In genomic region chr2:127069781-127070434, GRCm38 (mm10) we compare ENCODE assay signal across 7 mouse cellular contexts. TPM values are rescaled to one million over a fixed set of nuclear protein-coding genes. Genes with fewer than 3 reads are reported as not detected.
DNase-seq lines count a peak whose midpoint lies in the region; ATAC-seq and TF ChIP-seq lines count a peak whose summit lies in the region.

No protein-coding gene starts in this region.

- TF ChIP-seq EP300 in lung, postnatal 0 days (IDR thresholded peaks at IDR 0.05), result no peak

- WGBS in lung, postnatal 0 days, result 16% methylated on average over 11 of the region's 11 CpGs
- WGBS in embryonic facial prominence, embryonic 14.5 days, result 13% methylated on average over 11 of the region's 11 CpGs
- WGBS in intestine, embryonic 15.5 days, result 17% methylated on average over 11 of the region's 11 CpGs
- 13% methylated on average over 11 of the region's 11 CpGs for WGBS in neural tube, embryonic 12.5 days

- TF ChIP-seq CTCF in lung, postnatal 0 days (IDR thresholded peaks at IDR 0.05), result no peak

- H3K4me2 ChIP-seq in lung, postnatal 0 days (replicated peaks; ENCODE audit: low read depth, low read length), result peak overlapping the region; percentile 68
- peak overlapping the region; percentile 73 for H3K4me2 ChIP-seq in embryonic facial prominence, embryonic 14.5 days (ENCODE audit: low read depth, low read length)
- peak overlapping the region; percentile 69 for H3K4me2 ChIP-seq in intestine, embryonic 15.5 days (replicated peaks)
- peak overlapping the region; percentile 67 for H3K4me2 ChIP-seq in neural tube, embryonic 12.5 days (replicated peaks)

- H3K27me3 ChIP-seq in lung, postnatal 0 days (replicated peaks; ENCODE audit: insufficient read depth, low read length), result no peaks in the 10 kb centered on the region
- H3K27me3 ChIP-seq in embryonic facial prominence, embryonic 14.5 days (replicated peaks; ENCODE audit: control insufficient read depth, insufficient read depth, low read length), result no peaks in the 10 kb centered on the region
- H3K27me3 ChIP-seq in intestine, embryonic 15.5 days (replicated peaks), result no peaks in the 10 kb centered on the region
- H3K27me3 ChIP-seq in neural tube, embryonic 12.5 days (replicated peaks), result no peaks in the 10 kb centered on the region

- H3K36me3 ChIP-seq in lung, postnatal 0 days (ENCODE audit: insufficient read depth, low read length), result 0 out of 2 replicates have a peak, but pooled peaks cover 3% of the 10 kb centered on the region
- peaks cover 15% of the 10 kb centered on the region; the same call in 1 of the 2 replicates for H3K36me3 ChIP-seq in embryonic facial prominence, embryonic 14.5 days (ENCODE audit: control insufficient read depth, insufficient read depth, low read length)
- H3K36me3 ChIP-seq in intestine, embryonic 15.5 days, result no peaks in the 10 kb centered on the region; the same call in 1 of the 2 replicates
- peaks cover 11% of the 10 kb centered on the region; the same call in 1 of the 2 replicates for H3K36me3 ChIP-seq in neural tube, embryonic 12.5 days

- no peak for DNase-seq in lung, postnatal 0 days (ENCODE audit: low spot score)
- DNase-seq in lung, postnatal 14 days, result no peak
- no peak for DNase-seq in embryonic facial prominence, embryonic 14.5 days (ENCODE audit: low spot score)
- DNase-seq in cerebellum, adult 11 months, result no peak
- DNase-seq in urinary bladder, adult 18-20 months (ENCODE audit: low spot score in 2 of 2), result no peak

- no peak overlapping the region for H3K9ac ChIP-seq in lung, postnatal 0 days (replicated peaks; ENCODE audit: low read depth)
- H3K9ac ChIP-seq in embryonic facial prominence, embryonic 14.5 days (ENCODE audit: low read depth, low read length), result peak overlapping the region; percentile 80
- peak overlapping the region; percentile 22 for H3K9ac ChIP-seq in intestine, embryonic 15.5 days
- H3K9ac ChIP-seq in neural tube, embryonic 12.5 days, result peak overlapping the region; percentile 54

- H3K9me3 ChIP-seq in lung, postnatal 0 days (ENCODE audit: low read length), result no peaks in the 10 kb centered on the region
- H3K9me3 ChIP-seq in embryonic facial prominence, embryonic 14.5 days (ENCODE audit: control insufficient read depth, low read length), result no peaks in the 10 kb centered on the region
- H3K9me3 ChIP-seq in intestine, embryonic 15.5 days, result no peaks in the 10 kb centered on the region
- H3K9me3 ChIP-seq in neural tube, embryonic 12.5 days, result no peaks in the 10 kb centered on the region

- H3K4me1 ChIP-seq in lung, postnatal 0 days (ENCODE audit: insufficient read depth, low read depth, low read length), result no peaks in the 10 kb centered on the region
- H3K4me1 ChIP-seq in embryonic facial prominence, embryonic 14.5 days (ENCODE audit: control insufficient read depth, insufficient read depth, low read length), result 0 out of 2 replicates have a peak, but pooled peaks cover 3% of the 10 kb centered on the region
- 0 out of 2 replicates have a peak, but pooled peaks cover 5% of the 10 kb centered on the region for H3K4me1 ChIP-seq in intestine, embryonic 15.5 days (replicated peaks)
- peaks cover 8% of the 10 kb centered on the region for H3K4me1 ChIP-seq in neural tube, embryonic 12.5 days

- no peak overlapping the region for H3K27ac ChIP-seq in lung, postnatal 0 days (ENCODE audit: low read length)
- peak overlapping the region; percentile 74 for H3K27ac ChIP-seq in embryonic facial prominence, embryonic 14.5 days (replicated peaks; ENCODE audit: low read depth, low read length)
- peak overlapping the region; percentile 51; the same call in 1 of the 2 replicates for H3K27ac ChIP-seq in intestine, embryonic 15.5 days
- H3K27ac ChIP-seq in neural tube, embryonic 12.5 days, result no peak overlapping the region

- peak overlapping the region; percentile 78; the same call in 1 of the 2 replicates for H3K4me3 ChIP-seq in lung, postnatal 0 days (ENCODE audit: low read depth, low read length)
- H3K4me3 ChIP-seq in embryonic facial prominence, embryonic 14.5 days (ENCODE audit: low read depth, low read length), result peak overlapping the region; percentile 71
- peak overlapping the region; percentile 78 for H3K4me3 ChIP-seq in intestine, embryonic 15.5 days (replicated peaks)
- H3K4me3 ChIP-seq in neural tube, embryonic 12.5 days, result peak overlapping the region; percentile 66

- ATAC-seq in lung, postnatal 0 days, result no peak
- ATAC-seq in embryonic facial prominence, embryonic 14.5 days (ENCODE audit: low read depth), result no peak
- peak; percentile 50; the same call in 1 of the 2 replicates for ATAC-seq in intestine, embryonic 15.5 days
- no peak; the same call in 1 of the 2 replicates for ATAC-seq in neural tube, embryonic 12.5 days (ENCODE audit: low FRiP score, low read depth)

RNA-seq across cellular contexts. Expression of gene Blvra, which starts 0.6 kb away (rescaled TPM):
- polyA plus RNA-seq in lung, postnatal 0 days (2015; fragmentation: Nextera tagmentation; extraction: Ambion mirVana), result 44.3 and 48.8 TPM in 2 replicates
- 46.0 and 50.0 TPM in 2 replicates for polyA plus RNA-seq in embryonic facial prominence, embryonic 14.5 days (2014; fragmentation: Nextera tagmentation; extraction: Ambion mirVana)
- 63.2 and 63.8 TPM in 2 replicates for polyA plus RNA-seq in intestine, embryonic 15.5 days (2015; fragmentation: Nextera tagmentation; extraction: Ambion mirVana)
- polyA plus RNA-seq in neural tube, embryonic 12.5 days (2016; fragmentation: Nextera tagmentation; extraction: Ambion mirVana), result 24.0 and 25.3 TPM in 2 replicates

Comparison
In these comparisons a context has a peak if more than half of its experiments do, and no peak if none do; other contexts are left out.
1. H3K27ac ChIP-seq: peak in embryonic facial prominence, embryonic 14.5 days (single experiment) and intestine, embryonic 15.5 days (single experiment); none in lung, postnatal 0 days (single experiment) and neural tube, embryonic 12.5 days (single experiment).
2. Peak in every context shown above with its lines, with median percentiles within 50 percentile points of each other: H3K4me2 ChIP-seq and H3K4me3 ChIP-seq.